Mouse (Mus musculus) natural killer cell, adult 2 months (primary cell): ENCODE measurements around the gene Ugt1a6a.
"Not testable (repeated sequence)": the region's sequence is repeated elsewhere in the genome, so short reads cannot be mapped to it uniquely, and the experiment has no call there.

Experiments used
- DNase-seq, 2 experiments: peaks; one replicate each; pipeline ENCODE4 v3.0.0; 2022; ENCODE audit warnings: low spot score in 2 of 2

The Ugt1a6a gene

DNA sequence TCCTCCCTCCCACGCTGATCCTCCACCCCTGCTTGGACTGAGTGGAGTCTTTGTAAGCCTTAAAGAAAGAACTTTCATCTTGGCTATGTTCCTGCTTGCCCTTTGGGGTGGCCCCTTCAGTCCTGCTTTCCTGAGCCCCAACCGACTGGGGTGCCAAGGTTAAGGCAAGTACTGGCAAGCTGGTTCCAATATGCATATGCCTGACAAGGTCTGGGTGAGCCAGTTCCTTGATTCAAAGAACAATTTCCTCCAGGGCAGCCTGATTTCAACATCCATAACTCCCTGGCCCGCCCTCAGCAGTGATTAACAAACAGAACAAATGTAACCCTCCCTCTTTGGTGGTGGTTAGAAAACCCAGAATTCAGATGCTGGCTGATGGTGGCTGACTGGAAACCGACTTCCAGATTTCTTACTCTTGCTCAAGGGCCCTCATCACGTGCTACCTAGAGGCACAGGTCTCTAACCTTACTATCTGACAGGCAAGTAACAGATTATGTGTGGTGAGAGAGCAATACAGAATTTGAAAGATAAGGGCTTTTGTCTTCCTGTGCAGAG lies at the start of gene Ugt1a6a:
TSS of gene Ugt1a6a (plus strand) at position 353 of the 555 bp plus-strand sequence.
- not testable (repeated sequence) for DNase-seq

DNA sequence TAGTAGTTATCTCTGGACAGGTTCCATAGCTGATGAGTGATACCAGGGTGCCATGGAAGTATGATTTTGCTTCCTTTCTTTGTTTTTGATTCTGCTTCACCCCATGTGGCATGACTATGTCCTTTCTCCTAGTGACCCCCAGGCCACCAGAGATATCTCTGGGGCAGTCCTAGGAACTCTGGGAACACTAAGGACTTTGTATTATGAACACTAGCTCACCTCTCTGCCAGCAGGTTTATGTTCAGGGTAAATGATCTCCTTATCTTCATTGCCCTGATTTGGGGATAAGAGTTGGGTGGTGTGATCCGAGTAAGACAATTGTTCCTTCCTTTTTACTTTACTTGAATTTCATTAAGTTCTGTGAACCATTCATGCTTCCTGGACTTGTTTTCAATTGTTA lies 48.5 kb upstream of the Ugt1a6a start:
- DNase-seq, result no peak

DNA sequence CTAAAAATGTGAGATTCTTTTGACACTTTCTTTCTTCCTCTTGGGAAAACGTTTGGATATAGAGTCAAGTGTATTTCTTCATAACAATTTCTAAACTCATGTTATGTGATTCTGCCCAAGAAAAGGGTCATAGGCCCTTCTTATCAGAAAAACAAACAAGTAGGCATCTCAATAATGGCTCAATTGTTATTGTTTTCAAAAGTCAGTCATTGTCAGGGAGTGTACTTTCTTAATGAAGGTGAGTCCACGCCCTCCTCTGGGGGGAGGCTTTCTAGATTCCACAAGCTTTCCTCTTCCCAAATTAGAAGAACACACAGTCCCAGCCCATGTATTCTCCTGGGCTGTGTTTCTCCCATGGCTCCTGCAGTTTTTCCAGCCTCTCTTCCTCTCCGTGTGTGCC lies 47.1 kb upstream of the Ugt1a6a start, which contains the start of gene Ugt1a8:
TSS of gene Ugt1a8 (plus strand) at position 301 of the 400 bp plus-strand sequence.
- no peak for DNase-seq

DNA sequence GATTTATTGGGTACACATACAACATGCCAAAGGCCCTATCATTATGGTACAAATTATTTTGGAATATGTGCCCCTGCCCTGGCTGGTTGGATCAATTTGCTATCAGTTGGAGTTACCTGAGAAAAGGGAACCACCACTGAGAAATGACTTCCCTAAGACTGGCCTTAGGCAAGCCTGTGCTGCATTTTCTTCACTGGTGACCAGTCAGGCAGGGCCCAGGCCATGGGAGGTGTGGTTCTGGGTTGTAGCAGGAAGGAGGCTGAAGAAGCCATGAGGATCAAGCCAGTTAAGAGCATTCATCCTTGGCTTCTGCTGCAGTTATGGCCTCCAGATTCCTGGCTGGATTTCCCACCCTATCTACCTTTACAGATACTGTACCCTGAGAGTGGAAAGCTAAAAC lies 42.3 kb upstream of the Ugt1a6a start:
- DNase-seq, result no peak

DNA sequence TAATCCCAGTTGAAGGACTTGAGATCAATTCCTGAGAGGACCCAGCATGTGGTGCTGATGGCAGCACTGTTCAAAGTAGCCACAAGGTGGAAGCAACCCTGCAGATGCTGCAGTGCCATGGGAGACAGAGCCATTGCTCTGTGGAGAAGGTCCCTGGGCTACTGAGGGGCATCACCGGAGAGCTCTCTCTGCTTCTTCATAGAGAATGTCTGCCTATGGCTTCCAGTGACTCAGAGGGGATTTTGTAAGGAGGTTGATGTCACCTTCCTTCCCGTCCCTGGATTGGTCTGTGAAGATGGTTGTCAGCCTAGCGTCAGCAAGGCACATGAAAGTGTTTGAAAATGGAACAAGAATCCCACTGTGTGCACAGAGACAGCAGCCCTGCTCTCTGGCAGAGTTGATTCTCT lies 40.3 kb upstream of the Ugt1a6a start:
- DNase-seq, result peak; percentile 5 to 10

DNA sequence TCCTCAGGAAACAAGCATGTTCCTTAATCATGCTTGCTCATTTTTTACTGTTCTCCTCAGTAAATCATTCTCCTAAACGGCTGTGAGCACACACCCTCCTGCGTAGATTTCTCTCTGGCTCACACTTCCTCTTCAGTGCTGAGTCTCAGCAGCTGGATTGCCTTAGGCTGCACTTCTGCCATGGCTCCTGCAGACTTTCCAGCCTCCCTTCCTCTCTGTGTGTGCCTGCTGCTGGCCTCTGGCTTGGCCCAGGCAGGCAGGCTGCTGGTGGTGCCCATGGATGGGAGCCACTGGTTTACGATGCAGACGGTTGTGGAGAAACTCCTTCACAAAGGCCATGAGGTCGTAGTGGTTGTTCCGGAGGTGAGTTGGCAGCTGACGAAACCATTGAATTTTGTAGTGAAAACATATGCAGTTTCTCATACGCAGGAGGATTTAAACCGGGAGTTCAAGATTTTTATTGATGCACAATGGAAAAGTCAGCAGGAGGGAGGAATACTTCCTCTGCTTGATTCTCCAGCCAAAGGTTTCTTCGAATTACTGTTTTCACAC lies 39.6 kb upstream of the Ugt1a6a start, which contains the start of gene Ugt1a7c:
TSS of gene Ugt1a7c (plus strand) at position 122 of the 552 bp plus-strand sequence.
- DNase-seq, result no peak

DNA sequence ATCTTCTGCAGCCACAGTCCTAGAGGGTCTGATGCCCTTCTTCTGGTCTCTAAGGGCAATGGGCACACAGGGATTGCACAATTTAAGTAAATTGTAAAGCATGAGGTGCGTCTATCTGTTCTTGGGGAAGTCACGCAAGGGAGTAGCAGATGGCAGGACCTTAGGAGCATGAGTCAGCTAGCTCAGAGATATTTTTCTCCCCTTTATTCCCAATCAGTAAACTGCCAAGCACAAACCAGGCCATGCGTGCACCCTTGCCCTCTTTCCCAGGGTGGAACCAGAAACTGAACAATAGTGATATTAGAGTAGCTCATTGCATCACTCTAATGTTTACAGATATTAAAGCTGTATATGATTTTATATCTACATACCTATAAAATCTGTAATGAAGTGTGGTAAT lies 36.1 kb upstream of the Ugt1a6a start:
- not testable (repeated sequence) for DNase-seq

DNA sequence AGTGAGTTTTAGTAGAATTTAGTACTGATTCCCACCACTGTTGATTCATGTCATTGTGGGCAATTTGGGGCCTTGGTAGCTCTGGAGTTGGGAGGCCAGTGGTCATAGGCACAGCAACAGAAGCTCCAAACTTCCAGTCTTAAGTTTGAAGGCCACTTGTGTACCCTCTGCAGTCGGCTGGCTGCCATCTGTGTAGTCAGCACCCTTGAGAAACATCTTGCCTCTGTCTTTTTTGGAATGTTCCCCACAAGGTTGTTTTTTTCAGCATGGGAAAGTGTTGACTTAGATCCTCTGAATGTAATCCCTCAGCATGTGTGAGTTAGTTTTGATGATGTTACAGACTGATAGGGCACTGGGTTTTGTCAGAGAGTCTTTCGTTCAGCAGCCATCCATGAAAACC lies 34.9 kb upstream of the Ugt1a6a start:
- not testable (repeated sequence) for DNase-seq

DNA sequence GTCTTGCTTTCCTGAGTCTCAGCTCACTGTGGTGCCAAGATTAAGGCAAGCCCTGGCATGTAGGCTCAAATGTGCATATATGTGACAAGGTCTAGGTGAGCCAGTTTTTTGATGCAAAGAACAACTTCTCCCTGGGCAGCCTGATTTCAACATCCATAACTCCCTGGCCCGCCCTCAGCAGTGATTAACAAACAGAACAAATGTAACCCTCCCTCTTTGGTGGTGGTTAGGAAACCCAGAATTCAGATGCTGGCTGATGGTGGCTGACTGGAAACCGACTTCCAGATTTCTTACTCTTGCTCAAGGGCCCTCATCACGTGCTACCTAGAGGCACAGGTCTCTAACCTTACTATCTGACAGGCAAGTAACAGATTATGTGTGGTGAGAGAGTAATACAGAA lies 31.6 kb upstream of the Ugt1a6a start, which contains the start of gene Ugt1a6b:
TSS of gene Ugt1a6b (plus strand) at position 234 of the 400 bp plus-strand sequence.
- DNase-seq, result not testable (repeated sequence)

DNA sequence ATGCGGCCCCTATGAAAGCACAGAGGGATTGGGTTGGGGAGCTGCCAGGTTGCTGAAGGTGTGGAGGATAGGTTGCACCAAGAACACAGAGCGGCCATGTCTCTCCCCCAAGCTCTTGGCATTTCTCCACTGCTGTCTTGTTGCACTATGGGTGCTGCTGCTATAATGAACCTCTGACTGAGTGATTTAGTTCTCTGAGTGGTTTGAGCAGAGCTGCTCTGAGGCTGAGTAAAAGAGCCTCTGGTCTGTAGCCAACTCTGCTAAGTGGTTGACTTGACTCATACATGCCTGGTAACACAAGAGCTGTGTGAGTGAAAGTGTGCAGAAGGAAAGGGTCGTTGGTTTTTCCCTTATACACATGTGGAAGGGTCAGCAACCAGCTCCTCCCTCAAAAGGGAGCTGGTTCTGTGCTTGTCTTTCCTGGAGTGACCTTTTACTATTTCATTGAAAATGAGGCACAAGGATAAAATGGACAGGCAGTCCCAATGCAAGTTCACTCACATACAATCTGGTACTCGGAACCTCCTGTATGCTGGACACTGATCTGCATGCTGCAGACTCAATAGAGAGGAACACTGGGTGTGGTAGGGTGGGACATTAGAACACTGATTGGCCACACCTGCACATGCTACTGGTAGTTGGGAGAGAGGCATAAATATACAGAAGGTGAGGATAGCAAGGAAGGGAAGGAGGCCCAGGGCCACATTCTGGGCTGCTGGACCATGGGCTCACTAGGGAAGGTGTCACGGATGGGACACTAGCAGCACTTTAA lies 30.7 kb upstream of the Ugt1a6a start:
- DNase-seq, result not testable (repeated sequence)

DNA sequence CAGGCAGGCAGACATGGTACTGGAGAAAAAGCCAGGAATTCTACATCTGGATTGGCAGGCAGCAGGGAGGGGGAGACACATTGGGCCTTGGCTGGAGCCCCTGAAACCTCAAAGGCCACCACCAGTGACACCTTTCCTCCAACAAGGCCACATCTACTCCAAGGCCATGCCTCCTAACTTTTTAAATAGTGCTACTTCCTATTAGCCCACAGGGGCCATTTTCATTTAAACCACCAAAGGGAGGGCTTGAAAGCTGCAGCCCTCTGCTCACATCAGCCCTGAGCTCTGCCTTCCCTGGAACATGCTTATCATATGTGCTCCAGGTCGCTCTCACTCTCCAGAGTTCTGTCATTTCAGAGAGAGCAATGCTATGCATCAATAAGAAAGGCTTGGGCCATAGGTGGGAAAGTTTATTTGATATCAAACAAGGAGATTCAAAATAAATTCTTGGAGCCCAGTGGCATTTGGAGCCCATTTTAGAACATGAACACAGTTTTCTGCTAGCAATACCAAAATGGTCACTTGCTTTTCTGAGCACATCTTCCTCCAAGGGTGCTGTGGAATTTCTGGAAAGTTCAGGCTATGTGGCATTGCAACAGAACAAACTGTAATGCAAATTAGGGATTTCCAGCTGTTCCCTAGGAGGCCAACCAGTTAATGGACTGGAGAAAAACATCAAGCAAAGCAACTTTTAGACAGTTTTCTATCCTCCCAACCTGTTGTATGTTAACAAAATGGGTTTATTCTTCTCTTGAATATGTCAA lies 29.8 kb upstream of the Ugt1a6a start:
- no peak for DNase-seq

DNA sequence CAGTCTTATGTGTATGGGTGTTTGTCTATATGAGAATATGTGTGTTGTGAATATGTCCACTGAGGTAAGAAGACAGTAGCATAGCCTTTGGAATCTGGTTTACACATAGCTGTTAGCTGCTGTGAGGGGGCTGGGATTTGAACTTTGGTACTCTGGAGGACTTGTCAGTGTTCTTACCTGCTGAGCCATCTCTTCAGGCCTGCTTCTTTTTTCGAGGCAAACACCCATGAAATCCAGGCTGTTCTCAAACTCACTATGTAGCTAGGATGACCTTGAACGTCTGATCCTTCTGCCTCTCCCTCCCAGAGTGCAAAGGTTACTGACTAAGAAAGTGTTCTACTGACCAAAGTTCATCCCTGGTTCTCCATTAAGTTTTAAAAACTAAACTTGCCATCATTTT lies 29.0 kb upstream of the Ugt1a6a start:
- no peak for DNase-seq

DNA sequence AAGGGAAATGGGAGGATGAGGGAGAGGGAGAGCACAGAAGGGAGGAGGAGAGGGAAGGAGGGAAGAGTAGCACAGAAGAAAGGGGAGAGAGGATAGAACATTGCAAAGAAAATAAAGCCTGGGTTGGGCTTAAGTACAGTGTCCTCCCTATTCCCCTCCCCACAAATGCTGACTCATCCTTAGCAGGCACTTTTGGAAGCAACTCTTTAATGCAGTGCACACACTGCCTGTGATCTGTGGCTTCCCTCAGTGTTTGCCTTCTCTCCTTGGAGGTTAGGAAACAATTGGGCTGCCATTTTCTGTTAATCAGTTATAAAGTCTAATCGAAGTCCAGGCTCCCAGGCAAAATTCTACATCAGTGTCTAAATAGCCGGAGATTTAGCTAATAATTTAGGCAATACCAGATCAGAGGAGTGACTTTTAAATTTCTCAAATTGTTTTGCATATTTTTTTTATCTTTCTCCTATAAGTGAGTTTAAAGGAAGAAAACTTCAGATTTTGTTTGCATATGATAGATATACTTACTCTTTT lies 25.5 kb upstream of the Ugt1a6a start:
- not testable (repeated sequence) for DNase-seq

DNA sequence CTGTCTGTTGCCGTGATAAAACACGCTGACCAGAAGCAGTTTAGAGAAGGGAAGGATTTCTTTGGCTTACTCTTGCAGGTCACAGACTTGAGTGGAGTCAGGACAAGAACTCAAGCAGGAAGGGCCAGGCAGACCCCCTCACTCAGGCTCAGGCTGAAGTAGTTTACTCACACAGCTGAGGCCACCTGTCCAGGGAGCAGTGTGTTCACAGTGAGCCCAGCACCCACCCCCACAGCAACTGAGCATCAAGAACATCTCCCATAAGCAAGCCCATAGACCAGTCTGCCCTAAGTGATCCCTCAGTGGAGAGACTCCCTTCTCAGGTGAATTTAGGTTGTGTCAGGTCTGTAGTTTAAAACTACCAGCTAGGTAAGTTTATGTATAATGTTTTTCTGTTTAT lies 25.0 kb upstream of the Ugt1a6a start:
- not testable (repeated sequence) for DNase-seq

DNA sequence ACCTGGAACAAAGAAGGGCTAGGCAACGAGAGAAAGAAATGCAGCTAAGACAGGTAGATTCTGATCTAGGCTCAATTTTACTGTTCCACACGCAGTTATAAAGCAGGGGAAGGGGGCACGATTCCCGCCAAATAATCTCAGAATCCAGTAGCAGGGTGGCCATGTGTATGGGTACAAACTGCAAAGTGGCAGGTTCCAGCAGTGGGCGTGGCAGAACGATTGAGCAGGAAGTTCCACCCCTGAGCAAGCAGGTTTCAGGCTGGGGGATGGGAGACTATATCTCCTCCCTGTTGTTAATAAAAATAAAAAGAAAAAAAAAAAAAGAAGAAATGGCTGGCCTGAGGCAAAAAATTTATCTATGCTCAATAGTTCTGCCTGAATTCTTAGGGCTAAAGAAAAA lies 21.8 kb upstream of the Ugt1a6a start:
- not testable (repeated sequence) for DNase-seq

DNA sequence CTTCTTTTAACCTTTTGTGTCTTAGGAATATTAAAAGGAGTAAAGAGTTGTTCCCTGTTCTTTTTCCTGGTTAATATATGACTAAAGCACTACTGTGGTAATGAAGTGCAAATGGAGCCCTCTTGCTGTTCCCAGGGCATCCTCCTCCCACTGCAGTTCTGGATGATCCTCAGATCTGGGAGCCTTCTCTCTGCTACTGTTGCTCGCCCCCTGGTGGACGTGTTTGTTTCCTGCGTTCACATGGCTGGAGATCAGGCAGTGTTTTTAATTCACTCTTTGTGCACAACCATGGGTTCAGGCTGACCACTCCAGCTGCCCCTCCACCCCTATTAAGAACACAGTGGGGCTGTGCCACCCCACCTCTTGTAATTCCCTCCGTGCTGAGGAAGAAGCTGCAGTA lies 14.1 kb upstream of the Ugt1a6a start:
- peak in 1 of 2 experiments; percentile 3 for DNase-seq

DNA sequence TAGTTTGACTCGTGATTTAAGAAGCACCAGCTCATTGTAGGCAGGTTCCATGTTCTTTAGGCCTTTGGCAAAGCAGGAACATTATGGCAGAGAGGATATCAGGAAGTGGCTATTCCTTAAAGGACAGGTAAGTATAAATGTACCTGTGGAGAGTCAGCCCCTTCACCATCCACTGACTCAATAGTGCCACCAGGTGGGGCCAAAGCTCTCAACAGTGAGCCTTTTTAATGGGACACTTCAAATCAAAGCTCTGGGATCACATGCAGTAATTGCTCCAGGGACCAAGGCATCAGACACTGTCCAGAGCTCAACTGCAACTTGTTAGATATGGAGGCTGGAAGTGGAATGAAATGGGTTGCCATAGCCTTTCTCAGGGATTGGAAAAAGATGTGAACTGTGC lies 13.1 kb upstream of the Ugt1a6a start:
- DNase-seq, result not testable (repeated sequence)

DNA sequence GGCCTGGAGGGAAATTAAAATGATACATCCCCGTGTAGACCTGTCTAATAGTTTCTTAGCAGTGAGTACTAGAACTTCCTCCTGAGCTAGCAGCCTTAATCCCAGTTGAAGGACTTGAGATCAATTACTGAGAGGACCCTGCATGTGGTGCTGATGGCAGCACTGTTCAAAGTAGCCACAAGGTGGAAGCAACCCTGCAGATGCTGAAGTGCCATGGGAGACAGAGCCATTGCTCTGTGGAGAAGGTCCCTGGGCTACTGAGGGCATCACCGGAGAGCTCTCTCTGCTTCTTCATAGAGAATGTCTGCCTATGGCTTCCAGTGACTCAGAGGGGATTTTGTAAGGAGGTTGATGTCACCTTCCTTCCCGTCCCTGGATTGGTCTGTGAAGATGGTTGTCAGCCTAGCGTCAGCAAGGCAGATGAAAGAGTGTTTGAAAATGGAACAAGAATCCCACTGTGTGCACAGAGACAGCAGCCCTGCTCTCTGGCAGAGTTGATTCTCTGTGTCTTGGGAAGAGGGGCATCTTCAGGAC lies 8.7 kb upstream of the Ugt1a6a start:
- not testable (repeated sequence) for DNase-seq

DNA sequence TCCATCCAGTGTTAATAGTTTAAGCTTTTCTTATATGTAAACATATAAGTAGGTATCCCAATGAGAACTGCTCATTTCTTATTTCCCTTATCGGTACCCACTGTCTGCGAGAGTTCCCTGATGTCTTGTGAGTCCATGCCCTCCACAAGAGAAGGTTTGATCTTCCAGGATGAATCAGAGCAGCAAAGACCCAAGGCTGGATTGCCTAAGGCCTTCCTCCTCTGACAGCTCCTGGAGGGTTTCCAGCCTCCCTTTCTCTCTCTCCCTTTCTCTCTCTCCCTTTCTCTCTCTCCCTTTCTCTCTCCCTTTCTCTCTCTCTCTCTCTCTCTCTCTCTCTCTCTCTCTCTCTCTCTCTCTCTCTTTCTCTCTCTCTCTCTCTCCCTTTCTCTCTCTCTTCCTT lies 5.5 kb upstream of the Ugt1a6a start:
- DNase-seq, result not testable (repeated sequence)

DNA sequence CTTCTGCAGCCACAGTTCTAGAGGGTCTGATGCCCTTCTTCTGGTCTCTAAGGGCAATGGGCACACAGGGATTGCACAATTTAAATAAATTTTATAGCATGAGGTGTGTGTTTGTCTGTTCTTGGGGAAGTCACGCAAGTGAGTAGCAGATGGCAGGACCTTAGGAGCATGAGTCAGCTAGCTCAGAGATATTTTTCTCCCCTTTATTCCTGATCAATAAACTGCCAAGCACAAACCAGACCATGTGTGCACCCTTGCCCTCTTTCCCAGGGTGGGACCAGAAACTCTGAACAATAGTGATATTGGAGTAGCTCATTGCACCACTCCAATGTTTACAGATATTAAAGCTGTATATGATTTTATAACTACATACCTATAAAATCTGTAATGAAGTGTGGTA lies 4.4 kb upstream of the Ugt1a6a start:
- not testable (repeated sequence) for DNase-seq

DNA sequence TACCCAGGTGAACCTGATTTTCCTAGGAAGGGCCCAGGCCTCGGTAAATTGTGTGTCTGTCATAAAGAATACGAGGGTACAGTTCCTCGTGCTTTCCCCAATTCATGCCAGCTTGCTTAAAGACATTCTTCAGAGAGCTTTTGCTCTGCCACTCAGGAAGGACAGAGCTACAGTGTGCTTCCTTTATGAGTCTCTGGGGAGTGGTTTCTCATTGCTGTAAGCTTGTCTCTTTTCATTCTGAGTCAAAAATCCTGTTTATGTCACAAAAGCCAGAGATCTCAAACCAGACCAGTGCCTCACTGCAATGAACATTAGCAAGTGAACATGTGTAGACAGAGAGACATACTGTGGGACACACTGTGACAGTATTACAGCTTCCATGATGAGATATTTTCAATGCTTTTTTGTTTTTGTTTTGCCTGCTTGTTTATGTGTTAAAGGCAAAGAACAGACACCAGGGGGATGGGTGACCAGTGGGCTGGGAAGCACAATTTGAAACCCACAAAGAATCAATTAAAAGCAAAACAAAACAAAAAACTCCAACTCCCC lies 627 bp upstream of the Ugt1a6a start:
- DNase-seq, result no peak
